Mouse (Mus musculus) liver, adult (tissue): Measurements from ENCODE around the gene Gm45711.
"Not testable (repeated sequence)": the region's sequence is repeated elsewhere in the genome, so short reads cannot be mapped to it uniquely, and the experiment has no call there.

Experiments
- GATA4 ChIP-seq: IDR thresholded peaks from 2 replicates; pipeline ENCODE4 v1.6.1; 2014; ENCODE audit warnings: mild to moderate bottlenecking, low read length; ENCODE audit not compliant: insufficient replicate concordance

Gm45711 gene

GRCm38 (mm10) chr8:104337890-104338289 is 28.0 kb upstream of the Gm45711 start:
- TF ChIP-seq GATA4, result no peak

GRCm38 (mm10) chr8:104336806-104337205 is 26.9 kb upstream of the Gm45711 start:
- TF ChIP-seq GATA4, result no peak

- TF ChIP-seq GATA4, result no peak
These were observed 24.3 kb upstream of the Gm45711 start for GRCm38 (mm10) chr8:104334196-104334595.

- TF ChIP-seq GATA4, result no peak
These were observed 23.9 kb upstream of the Gm45711 start for GRCm38 (mm10) chr8:104333786-104334185.

- no peak for TF ChIP-seq GATA4
These were observed 23.1 kb upstream of the Gm45711 start for GRCm38 (mm10) chr8:104332665-104333631.

- TF ChIP-seq GATA4, result not testable (repeated sequence)
These were observed 12.0 kb upstream of the Gm45711 start, which contains the start of gene Cmtm2b for GRCm38 (mm10) chr8:104321930-104322329. Gene Cmtm2b, plus strand, starts transcription at chr8:104322230.

GRCm38 (mm10) chr8:104321267-104321666 is 11.4 kb upstream of the Gm45711 start, which contains the start of gene Gm11020:
Gene Gm11020, plus strand, starts transcription at chr8:104321567.
- TF ChIP-seq GATA4, result not testable (repeated sequence)

- no peak for TF ChIP-seq GATA4
These were observed 3.4 kb upstream of the Gm45711 start for GRCm38 (mm10) chr8:104313311-104313710.

GRCm38 (mm10) chr8:104304962-104305361 is 4.9 kb downstream of the Gm45711 start:
- TF ChIP-seq GATA4, result no peak

- TF ChIP-seq GATA4, result no peak
These were observed 15.5 kb downstream of the Gm45711 start for GRCm38 (mm10) chr8:104294396-104294795.

GRCm38 (mm10) chr8:104293081-104293480 is 16.8 kb downstream of the Gm45711 start, which contains the start of gene Cmtm2a:
Gene Cmtm2a, minus strand, starts transcription at chr8:104293181.
- TF ChIP-seq GATA4, result not testable (repeated sequence)

- no peak for TF ChIP-seq GATA4
These were observed 40.9 kb downstream of the Gm45711 start for GRCm38 (mm10) chr8:104268937-104269440.

- TF ChIP-seq GATA4, result no peak
These were observed 41.5 kb downstream of the Gm45711 start for GRCm38 (mm10) chr8:104268368-104268767.

- TF ChIP-seq GATA4, result no peak
These were observed 56.9 kb downstream of the Gm45711 start for GRCm38 (mm10) chr8:104253016-104253415.

GRCm38 (mm10) chr8:104251461-104251860 is 58.4 kb downstream of the Gm45711 start:
- no peak for TF ChIP-seq GATA4
